Mouse (Mus musculus): Measurements from ENCODE around the gene Prap1. TPM values are rescaled to one million over a fixed set of nuclear protein-coding genes. Genes with fewer than 3 reads are reported as not detected.
A peak's percentile ranks its signal among the peaks of the same experiment; 100 is the strongest.

The Prap1 gene
- polyA plus RNA-seq, 1 experiment from 2014 or later: not detected

DNA sequence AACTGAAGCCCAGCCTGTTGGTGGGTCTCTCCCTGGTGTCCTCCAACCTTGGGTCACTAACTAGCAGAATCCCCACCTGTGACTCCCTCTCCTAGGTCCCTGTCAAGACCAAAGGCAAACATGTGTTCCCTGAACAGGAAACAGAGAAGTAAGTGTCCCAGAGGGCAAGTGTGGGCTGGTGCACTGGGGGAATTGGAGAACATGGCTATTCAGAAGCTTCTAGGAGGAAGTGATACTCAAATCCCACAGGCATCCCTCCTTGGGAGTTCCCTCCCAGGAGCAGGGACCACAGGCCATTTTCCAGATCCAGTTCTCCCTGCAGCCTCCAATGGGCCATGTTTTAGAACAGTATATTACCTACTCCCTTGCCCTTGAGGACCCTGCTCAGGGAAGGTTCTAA is 2.9 kb downstream of the Prap1 start:
- DNase-seq (ENCODE audit: low spot score): no peak
- Histone ChIP-seq H3K4me1 (peaks cover 10% of the 10 kb centered on the region), H3K27ac (replicated peaks) (no peak overlapping the region), H3K36me3 (replicated peaks) (no peaks in the 10 kb centered on the region), H3K9me3 (no peaks in the 10 kb centered on the region), H3K27me3 (replicated peaks; ENCODE audit: low read depth, poor library complexity, severe bottlenecking) (peaks cover 7% of the 10 kb centered on the region), H3K4me3 (no peak overlapping the region)

DNA sequence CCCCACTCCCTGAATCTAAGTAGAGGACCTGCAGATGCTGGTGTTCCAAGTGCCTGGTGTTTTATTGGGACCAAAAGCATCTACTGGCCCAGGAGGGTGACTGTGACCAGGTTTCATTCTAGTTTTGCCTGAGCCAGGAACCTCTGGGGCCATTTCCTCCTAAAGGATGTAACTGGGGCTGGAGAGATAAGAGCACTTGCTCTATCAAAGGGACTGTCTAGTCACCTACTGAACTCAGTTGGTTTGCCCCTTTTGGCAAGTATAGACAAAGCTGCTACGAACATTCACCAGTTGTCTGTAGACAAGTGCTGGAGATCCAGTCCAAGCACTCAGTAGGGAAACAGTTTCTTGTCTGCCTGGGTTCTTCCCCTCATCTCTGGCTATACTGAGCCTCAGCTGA is 5.3 kb downstream of the Prap1 start:
- Histone ChIP-seq H3K27me3 (replicated peaks; ENCODE audit: low read depth, poor library complexity, severe bottlenecking) (peaks cover 9% of the 10 kb centered on the region), H3K9me3 (no peaks in the 10 kb centered on the region), H3K36me3 (replicated peaks) (no peaks in the 10 kb centered on the region), H3K27ac (replicated peaks) (no peak overlapping the region), H3K4me1 (peaks cover 26% of the 10 kb centered on the region), H3K4me3 (no peak overlapping the region)
- DNase-seq (ENCODE audit: low spot score): no peak
- WGBS: 89% methylated on average over 1 of the region's 1 CpGs

DNA sequence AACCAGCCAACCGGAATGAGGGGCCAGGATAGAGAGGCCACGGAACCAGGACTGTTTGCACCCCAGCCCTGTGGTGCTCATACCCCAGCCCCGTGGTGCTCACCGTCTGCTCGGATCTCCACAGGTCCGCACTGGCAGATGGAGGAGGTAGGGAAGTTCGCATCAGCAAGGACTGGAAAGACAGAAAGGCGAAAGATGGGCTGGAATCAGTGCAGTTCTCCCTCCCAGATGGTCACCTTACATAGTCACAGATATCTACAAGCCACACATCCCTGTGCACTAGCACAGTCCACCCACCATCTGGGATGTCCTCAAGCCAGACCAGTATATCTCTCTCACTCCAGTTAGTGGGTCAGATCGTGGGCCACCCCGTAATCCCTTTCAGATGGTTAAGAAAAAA is 8.3 kb downstream of the Prap1 start:
- H3K9me3 ChIP-seq: no peaks in the 10 kb centered on the region
- 78% methylated on average over 10 of the region's 10 CpGs for WGBS
- H3K4me1 ChIP-seq: peaks cover 20% of the 10 kb centered on the region
- peaks cover 9% of the 10 kb centered on the region for H3K27me3 ChIP-seq (replicated peaks; ENCODE audit: low read depth, poor library complexity, severe bottlenecking)
- DNase-seq (ENCODE audit: low spot score): no peak
- H3K36me3 ChIP-seq (replicated peaks): peaks cover 19% of the 10 kb centered on the region
- peak overlapping the region; percentile 26; the same call in 1 of the 2 replicates for H3K27ac ChIP-seq (replicated peaks)
- H3K4me3 ChIP-seq: peak overlapping the region; percentile 57

DNA sequence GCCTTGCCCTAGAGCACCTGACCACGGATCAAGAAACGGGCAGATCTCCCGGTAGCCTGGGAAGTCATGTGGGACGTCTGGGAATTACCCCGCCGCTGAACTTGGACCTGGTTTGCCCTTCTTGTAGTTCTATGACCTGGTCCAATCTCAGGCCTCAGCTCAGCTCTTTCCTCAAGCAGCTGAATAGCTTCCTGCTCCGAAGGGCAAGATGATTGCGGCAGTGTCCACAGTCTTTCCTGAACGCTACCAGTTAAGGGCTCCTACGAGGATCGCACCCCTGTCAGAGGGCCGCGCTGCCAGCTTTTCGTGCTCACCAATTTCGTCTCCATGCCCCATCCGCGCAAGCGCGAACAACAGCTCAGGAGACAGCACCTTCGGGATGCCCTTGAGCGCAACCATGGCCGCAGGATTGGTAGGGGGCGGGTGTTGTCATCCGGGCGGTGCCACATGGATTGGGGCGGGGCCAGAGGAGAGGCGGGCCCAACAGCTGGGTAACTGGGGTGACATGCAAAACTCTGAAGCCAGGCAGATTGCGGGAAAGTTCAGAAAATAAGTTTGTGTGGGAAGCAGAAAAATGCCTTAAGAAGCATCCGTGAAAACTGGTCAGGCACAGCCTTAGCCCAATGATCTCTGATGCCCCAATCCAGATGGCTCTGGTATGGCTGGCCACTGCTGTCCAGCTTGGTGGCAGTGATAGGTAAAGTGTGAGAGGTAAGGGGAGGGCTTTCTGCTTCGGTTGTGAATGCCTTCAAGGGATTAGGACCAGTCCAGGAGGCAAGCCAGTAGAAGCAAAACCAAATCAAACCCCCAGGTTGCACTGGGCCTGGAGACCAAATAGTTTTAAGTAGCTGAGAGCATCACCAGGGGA is 9.0 kb downstream of the Prap1 start, which contains the start of gene Fuom:
Gene Fuom (minus strand): TSS at position 449 of the 868 bp plus-strand sequence.
- WGBS: 2% methylated on average over 30 of the region's 30 CpGs
- no peaks in the 10 kb centered on the region for H3K9me3 ChIP-seq
- H3K36me3 ChIP-seq (replicated peaks): peaks cover 25% of the 10 kb centered on the region
- H3K27ac ChIP-seq (replicated peaks): peak within 1 kb of the TSS; percentile 26
- peak; percentile 86 for DNase-seq (ENCODE audit: low spot score)
- peak within 1 kb of the TSS; percentile 57 for H3K4me3 ChIP-seq
- H3K27me3 ChIP-seq (replicated peaks; ENCODE audit: low read depth, poor library complexity, severe bottlenecking): peaks cover 9% of the 10 kb centered on the region
- peaks cover 20% of the 10 kb centered on the region for H3K4me1 ChIP-seq

DNA sequence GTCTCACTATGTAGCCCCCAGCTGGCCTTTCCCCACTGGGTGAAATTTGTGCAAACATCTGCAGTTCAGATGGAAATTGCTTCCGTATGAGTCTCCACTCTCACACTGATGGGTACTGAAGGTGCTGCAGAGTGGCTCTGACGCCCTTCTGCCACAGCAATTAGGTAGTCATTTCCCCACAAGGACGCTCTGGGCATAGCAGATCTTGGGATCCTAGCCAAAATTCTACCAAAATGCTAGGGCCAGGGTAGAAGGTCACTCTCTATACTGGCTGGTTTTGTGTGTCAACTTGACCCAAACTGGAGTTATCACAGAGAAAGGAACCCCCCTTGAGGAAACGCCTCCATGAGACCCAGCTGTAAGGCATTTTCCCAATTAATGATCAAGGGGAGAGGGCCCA is 10.8 kb downstream of the Prap1 start:
- Histone ChIP-seq H3K36me3 (replicated peaks) (peaks cover 43% of the 10 kb centered on the region), H3K27me3 (replicated peaks; ENCODE audit: low read depth, poor library complexity, severe bottlenecking) (peaks cover 9% of the 10 kb centered on the region), H3K27ac (replicated peaks) (no peak overlapping the region), H3K4me3 (no peak overlapping the region), H3K9me3 (no peaks in the 10 kb centered on the region), H3K4me1 (peaks cover 20% of the 10 kb centered on the region)
- DNase-seq (ENCODE audit: low spot score): no peak
- 78% methylated on average over 4 of the region's 4 CpGs for WGBS

DNA sequence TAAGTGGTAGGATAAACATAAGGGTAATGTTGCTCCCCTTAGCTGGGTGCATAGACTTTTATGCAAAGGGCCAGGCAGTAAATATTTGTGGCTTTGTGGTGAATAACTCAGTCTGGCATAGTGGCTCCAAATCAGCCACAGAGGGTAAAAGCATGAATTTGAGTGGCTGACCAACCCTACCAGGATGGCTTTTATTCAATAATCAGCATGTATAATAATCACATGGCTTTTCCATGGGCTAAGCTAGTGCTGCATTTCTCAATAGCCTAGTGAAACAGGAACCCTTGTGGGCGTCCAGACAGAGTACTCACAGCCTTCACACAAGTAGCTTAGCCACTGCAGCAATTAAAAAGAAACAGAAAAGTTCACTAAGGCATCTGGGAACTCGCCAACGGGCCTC is 18.7 kb downstream of the Prap1 start:
- Histone ChIP-seq H3K9me3 (no peaks in the 10 kb centered on the region), H3K4me3 (no peak overlapping the region), H3K27ac (replicated peaks) (no peak overlapping the region), H3K27me3 (replicated peaks; ENCODE audit: low read depth, poor library complexity, severe bottlenecking) (no peaks in the 10 kb centered on the region), H3K36me3 (replicated peaks) (peaks cover 65% of the 10 kb centered on the region), H3K4me1 (peaks cover 9% of the 10 kb centered on the region)
- 71% methylated on average over 3 of the region's 3 CpGs for WGBS
- no peak for DNase-seq (ENCODE audit: low spot score)

DNA sequence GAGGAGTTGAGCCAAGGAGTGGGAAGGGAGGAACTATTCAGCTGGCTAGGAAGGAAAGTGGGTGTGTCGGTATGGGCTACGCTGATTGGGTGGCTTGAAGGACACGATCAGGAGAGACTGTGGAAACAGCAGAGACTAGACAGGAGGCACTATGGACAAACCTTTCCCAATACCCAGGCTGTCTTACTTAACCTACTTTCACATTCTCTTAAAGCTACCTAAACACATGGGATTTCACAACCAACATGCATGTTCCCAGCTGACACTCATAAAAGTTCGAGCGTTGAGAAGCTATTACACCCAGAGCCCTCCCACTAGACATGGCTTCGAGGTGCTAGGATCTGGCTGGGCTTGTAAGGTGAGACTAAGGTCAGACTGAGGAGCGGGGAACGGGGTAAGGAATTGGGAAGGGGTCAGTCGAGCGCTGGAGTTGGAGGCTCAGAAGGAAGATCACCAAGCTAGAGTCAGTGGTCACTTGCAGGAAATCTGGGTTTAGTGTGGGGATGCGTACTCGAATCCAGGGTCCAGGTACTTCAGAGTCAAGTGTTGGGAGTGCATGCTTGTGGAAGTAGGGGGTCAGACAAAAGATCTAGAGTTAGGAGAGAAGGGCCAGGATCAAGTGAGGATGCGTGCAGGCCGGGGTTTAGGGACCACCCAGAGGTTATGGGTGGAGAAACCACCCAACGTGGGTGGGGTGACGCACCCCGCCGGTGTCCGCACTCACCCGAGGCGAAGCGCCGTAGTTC is 22.6 kb downstream of the Prap1 start, which contains the start of gene Paox:
Gene Paox (plus strand): TSS at position 217 of the 746 bp plus-strand sequence.
- H3K4me1 ChIP-seq: peaks cover 9% of the 10 kb centered on the region
- H3K4me3 ChIP-seq: peak within 1 kb of the TSS; percentile 72
- H3K27me3 ChIP-seq (replicated peaks; ENCODE audit: low read depth, poor library complexity, severe bottlenecking): no peaks in the 10 kb centered on the region
- peaks cover 27% of the 10 kb centered on the region for H3K36me3 ChIP-seq (replicated peaks)
- 2% methylated on average over 23 of the region's 23 CpGs for WGBS
- H3K27ac ChIP-seq (replicated peaks): peak within 1 kb of the TSS; percentile 89
- H3K9me3 ChIP-seq: no peaks in the 10 kb centered on the region
- peak; percentile 52 for DNase-seq (ENCODE audit: low spot score)

DNA sequence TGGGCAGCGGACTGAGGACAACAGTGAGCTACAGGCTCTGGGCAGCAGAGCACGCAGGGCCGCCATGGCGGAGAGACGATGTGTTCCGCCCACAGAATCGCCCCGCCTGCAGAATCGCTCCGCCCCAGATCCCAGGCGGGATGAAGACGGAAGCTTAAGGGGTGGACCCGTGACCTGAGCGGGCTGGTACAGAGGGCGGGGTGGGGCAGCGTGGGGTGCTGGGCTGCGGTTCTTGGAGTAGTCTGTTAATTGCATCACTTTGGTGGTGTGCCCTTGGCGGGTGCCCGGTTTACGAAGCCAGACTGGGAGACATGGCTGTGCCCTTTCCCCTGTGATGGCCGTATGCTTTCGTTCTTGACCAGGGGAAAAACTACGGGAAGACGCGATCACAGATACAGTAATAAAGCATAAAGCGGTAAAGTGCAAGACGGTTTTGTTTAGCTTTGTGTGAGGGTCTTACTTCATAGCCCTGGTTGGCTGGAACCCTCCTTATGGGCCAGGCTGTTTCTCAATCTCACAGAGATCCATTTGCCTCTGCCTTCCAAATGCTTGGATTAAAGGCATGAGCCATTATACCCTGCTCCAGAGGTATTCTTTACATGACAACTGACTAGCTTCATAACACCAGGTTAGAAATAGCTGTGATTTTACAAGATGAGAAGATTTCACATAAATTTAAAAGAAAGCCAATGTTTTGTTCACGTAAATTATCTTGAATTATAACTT is 23.3 kb downstream of the Prap1 start, which contains the start of gene Echs1:
Gene Echs1 (minus strand): TSS at position 148 of the 726 bp plus-strand sequence.
- Histone ChIP-seq H3K27ac (replicated peaks) (peak within 1 kb of the TSS; percentile 89), H3K27me3 (replicated peaks; ENCODE audit: low read depth, poor library complexity, severe bottlenecking) (no peaks in the 10 kb centered on the region), H3K36me3 (replicated peaks) (peaks cover 20% of the 10 kb centered on the region), H3K4me1 (peaks cover 9% of the 10 kb centered on the region), H3K9me3 (no peaks in the 10 kb centered on the region), H3K4me3 (peak within 1 kb of the TSS; percentile 72)
- peak; percentile 90 for DNase-seq (ENCODE audit: low spot score)
- WGBS: 5% methylated on average over 28 of the region's 28 CpGs

DNA sequence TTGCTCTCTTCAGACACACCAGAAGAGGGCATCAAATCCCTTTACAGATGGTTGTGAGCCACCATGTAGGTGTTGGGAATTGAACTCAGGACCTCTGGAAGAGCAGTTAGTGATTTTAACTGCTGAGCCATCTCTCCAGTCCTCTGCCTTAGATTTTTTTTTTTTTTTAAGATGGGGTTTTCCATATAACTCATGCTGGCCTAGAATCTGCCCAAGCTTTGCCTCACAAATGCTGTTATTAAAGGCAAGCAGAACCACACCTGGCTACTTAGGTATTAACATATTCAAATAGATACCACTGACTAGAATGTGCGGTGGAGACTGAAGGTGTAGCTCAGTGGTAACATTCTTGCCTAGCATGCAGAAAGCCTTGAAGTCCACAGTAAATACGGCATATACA is 27.3 kb downstream of the Prap1 start:
- Histone ChIP-seq H3K4me3 (no peak overlapping the region), H3K4me1 (peaks cover 10% of the 10 kb centered on the region), H3K27me3 (replicated peaks; ENCODE audit: low read depth, poor library complexity, severe bottlenecking) (no peaks in the 10 kb centered on the region), H3K36me3 (replicated peaks) (no peaks in the 10 kb centered on the region), H3K9me3 (no peaks in the 10 kb centered on the region), H3K27ac (replicated peaks) (no peak overlapping the region)
- 81% methylated on average over 2 of the region's 2 CpGs for WGBS
- DNase-seq (ENCODE audit: low spot score): no peak

DNA sequence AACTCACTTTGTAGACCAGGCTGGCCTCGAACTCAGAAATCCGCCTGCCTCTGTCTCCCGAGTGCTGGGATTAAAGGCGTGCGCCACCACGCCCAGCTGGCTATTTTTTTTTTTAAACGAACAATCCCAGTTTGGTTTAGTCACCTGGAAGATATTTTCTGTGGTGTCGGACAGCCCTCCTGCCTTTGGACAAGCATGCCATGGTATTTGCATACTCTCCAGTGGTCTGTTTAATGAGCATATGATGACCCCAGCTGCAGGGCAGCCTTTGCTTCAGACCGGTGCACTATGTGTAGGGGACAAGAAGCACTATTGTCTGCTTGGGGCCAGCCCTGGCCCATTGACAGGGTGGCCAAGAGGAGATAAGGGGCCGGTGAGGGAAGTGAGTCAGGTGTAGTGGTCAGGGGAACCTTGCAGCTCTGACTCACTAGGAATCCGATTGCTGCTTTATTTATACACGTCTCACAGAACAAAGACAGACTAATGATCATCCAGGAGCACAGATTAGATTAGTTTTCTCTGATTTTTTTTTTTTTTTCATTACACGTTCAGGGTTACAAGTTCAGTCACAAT is 28.2 kb downstream of the Prap1 start:
- Histone ChIP-seq H3K27me3 (replicated peaks; ENCODE audit: low read depth, poor library complexity, severe bottlenecking) (no peaks in the 10 kb centered on the region), H3K9me3 (no peaks in the 10 kb centered on the region), H3K4me3 (no peak overlapping the region), H3K27ac (replicated peaks) (no peak overlapping the region), H3K36me3 (replicated peaks) (no peaks in the 10 kb centered on the region), H3K4me1 (peaks cover 11% of the 10 kb centered on the region)
- DNase-seq (ENCODE audit: low spot score): no peak
- 75% methylated on average over 13 of the region's 13 CpGs for WGBS

DNA sequence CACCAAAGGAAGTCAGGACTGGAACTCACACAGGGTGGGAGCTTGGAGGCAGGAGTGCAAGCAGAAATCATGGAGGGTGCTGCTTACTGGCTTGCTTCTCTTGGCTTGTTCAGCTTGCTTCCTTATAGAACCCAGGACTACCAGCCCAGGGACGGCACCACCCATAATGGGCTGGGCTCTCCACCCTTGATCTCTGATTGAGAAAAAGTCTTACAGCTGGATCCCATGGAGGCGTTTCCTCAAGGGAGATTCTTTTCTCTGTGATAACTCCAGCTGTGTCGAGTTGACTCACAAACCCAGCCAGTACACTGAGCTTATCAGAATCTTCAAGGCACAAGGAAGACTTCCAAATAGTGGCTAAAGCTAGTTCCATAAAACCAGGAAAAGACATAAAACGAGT is 29.6 kb downstream of the Prap1 start:
- no peak overlapping the region for H3K4me3 ChIP-seq
- H3K36me3 ChIP-seq (replicated peaks): no peaks in the 10 kb centered on the region
- no peak overlapping the region for H3K27ac ChIP-seq (replicated peaks)
- H3K27me3 ChIP-seq (replicated peaks; ENCODE audit: low read depth, poor library complexity, severe bottlenecking): no peaks in the 10 kb centered on the region
- H3K9me3 ChIP-seq: no peaks in the 10 kb centered on the region
- H3K4me1 ChIP-seq: peaks cover 18% of the 10 kb centered on the region
- 46% methylated on average over 4 of the region's 4 CpGs for WGBS
- DNase-seq (ENCODE audit: low spot score): no peak

DNA sequence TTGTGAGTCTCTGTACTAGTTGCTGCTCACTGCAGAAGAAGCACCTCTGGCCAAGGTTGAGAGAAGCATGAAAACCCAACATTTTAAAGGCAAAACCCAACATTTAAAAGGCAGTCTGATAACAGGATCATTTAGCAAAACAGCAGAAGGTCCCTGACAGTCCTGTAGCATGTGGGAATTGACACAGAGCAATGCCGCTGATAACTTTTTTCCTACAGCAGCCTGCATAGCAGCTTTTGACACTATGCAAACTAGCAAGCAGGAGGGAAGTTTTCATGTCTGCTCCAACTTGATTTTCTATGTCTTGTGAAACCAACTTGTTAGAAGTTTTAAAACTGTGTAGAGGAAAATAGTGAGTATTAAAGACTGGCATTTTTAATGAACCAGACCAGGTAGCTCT is 31.2 kb downstream of the Prap1 start:
- H3K27me3 ChIP-seq (replicated peaks; ENCODE audit: low read depth, poor library complexity, severe bottlenecking): no peaks in the 10 kb centered on the region
- 97% methylated on average over 1 of the region's 1 CpGs for WGBS
- peaks cover 18% of the 10 kb centered on the region for H3K4me1 ChIP-seq
- H3K27ac ChIP-seq (replicated peaks): no peak overlapping the region
- H3K4me3 ChIP-seq: no peak overlapping the region
- no peaks in the 10 kb centered on the region for H3K9me3 ChIP-seq
- no peak for DNase-seq (ENCODE audit: low spot score)
- H3K36me3 ChIP-seq (replicated peaks): peaks cover 4% of the 10 kb centered on the region
